Mouse (Mus musculus): ENCODE measurements around the gene Cdca7l. TPM values are rescaled to one million over a fixed set of nuclear protein-coding genes. Genes with fewer than 3 reads are reported as not detected.

Gene Cdca7l
- polyA plus RNA-seq, 1 experiment from 2014 or later: 44.2 TPM

- Histone ChIP-seq H3K9ac (ENCODE audit: low read length) (no peak overlapping the region), H3K27me3 (ENCODE audit: control insufficient read depth, insufficient read depth, low read length) (no peaks in the 10 kb centered on the region), H3K9me3 (ENCODE audit: control insufficient read depth, low read length) (no peaks in the 10 kb centered on the region), H3K4me1 (ENCODE audit: control insufficient read depth, insufficient read depth, low read length) (no peaks in the 10 kb centered on the region), H3K4me2 (ENCODE audit: low read depth, severe bottlenecking) (no peak overlapping the region), H3K27ac (replicated peaks; ENCODE audit: low read depth, low read length) (no peak overlapping the region), H3K4me3 (ENCODE audit: low read depth, low read length) (no peak overlapping the region), H3K36me3 (ENCODE audit: control insufficient read depth, insufficient read depth, low read length) (no peaks in the 10 kb centered on the region)
- DNase-seq (ENCODE audit: low spot score) (no peak), ATAC-seq (ENCODE audit: insufficient number of reproducible peaks, low FRiP score, low TSS enrichment, low read depth) (0 out of 2 replicates have a peak, but pooled peaks have one; percentile 9)
Measured at GRCm38 (mm10) chr12:117820859-117821221, 16.8 kb downstream of the Cdca7l start.

- no peaks in the 10 kb centered on the region for H3K9me3 ChIP-seq (ENCODE audit: control insufficient read depth, low read length)
- no peaks in the 10 kb centered on the region for H3K36me3 ChIP-seq (ENCODE audit: control insufficient read depth, insufficient read depth, low read length)
- 50% methylated on average over 1 of the region's 1 CpGs for WGBS
- H3K4me2 ChIP-seq (ENCODE audit: low read depth, severe bottlenecking): no peak overlapping the region
- H3K27ac ChIP-seq (replicated peaks; ENCODE audit: low read depth, low read length): no peak overlapping the region
- DNase-seq (ENCODE audit: low spot score) (no peak), ATAC-seq (ENCODE audit: insufficient number of reproducible peaks, low FRiP score, low TSS enrichment, low read depth) (no peak)
- no peak overlapping the region for H3K9ac ChIP-seq (ENCODE audit: low read length)
- H3K27me3 ChIP-seq (ENCODE audit: control insufficient read depth, insufficient read depth, low read length): no peaks in the 10 kb centered on the region
- no peaks in the 10 kb centered on the region for H3K4me1 ChIP-seq (ENCODE audit: control insufficient read depth, insufficient read depth, low read length)
- H3K4me3 ChIP-seq (ENCODE audit: low read depth, low read length): no peak overlapping the region
Measured at GRCm38 (mm10) chr12:117821394-117821793, 17.3 kb downstream of the Cdca7l start.

GRCm38 (mm10) chr12:117828350-117828749 lies 24.3 kb downstream of the Cdca7l start:
- DNase-seq (ENCODE audit: low spot score): no peak
- ATAC-seq (ENCODE audit: insufficient number of reproducible peaks, low FRiP score, low TSS enrichment, low read depth): no peak
- Histone ChIP-seq H3K9ac (ENCODE audit: low read length) (no peak overlapping the region), H3K4me3 (ENCODE audit: low read depth, low read length) (no peak overlapping the region), H3K27ac (replicated peaks; ENCODE audit: low read depth, low read length) (no peak overlapping the region), H3K9me3 (ENCODE audit: control insufficient read depth, low read length) (no peaks in the 10 kb centered on the region), H3K4me2 (ENCODE audit: low read depth, severe bottlenecking) (no peak overlapping the region), H3K27me3 (ENCODE audit: control insufficient read depth, insufficient read depth, low read length) (no peaks in the 10 kb centered on the region), H3K36me3 (ENCODE audit: control insufficient read depth, insufficient read depth, low read length) (no peaks in the 10 kb centered on the region), H3K4me1 (ENCODE audit: control insufficient read depth, insufficient read depth, low read length) (no peaks in the 10 kb centered on the region)
- WGBS: 88% methylated on average over 3 of the region's 3 CpGs

GRCm38 (mm10) chr12:117831351-117831961 lies 27.4 kb downstream of the Cdca7l start:
- 78% methylated on average over 8 of the region's 8 CpGs for WGBS
- no peak overlapping the region for H3K27ac ChIP-seq (replicated peaks; ENCODE audit: low read depth, low read length)
- no peak for DNase-seq (ENCODE audit: low spot score)
- no peak overlapping the region for H3K4me2 ChIP-seq (ENCODE audit: low read depth, severe bottlenecking)
- H3K9me3 ChIP-seq (ENCODE audit: control insufficient read depth, low read length): no peaks in the 10 kb centered on the region
- no peak overlapping the region for H3K9ac ChIP-seq (ENCODE audit: low read length)
- H3K4me3 ChIP-seq (ENCODE audit: low read depth, low read length): no peak overlapping the region
- no peak for ATAC-seq (ENCODE audit: insufficient number of reproducible peaks, low FRiP score, low TSS enrichment, low read depth)
- H3K36me3 ChIP-seq (ENCODE audit: control insufficient read depth, insufficient read depth, low read length): no peaks in the 10 kb centered on the region
- no peaks in the 10 kb centered on the region for H3K4me1 ChIP-seq (ENCODE audit: control insufficient read depth, insufficient read depth, low read length)
- H3K27me3 ChIP-seq (ENCODE audit: control insufficient read depth, insufficient read depth, low read length): no peaks in the 10 kb centered on the region

- Histone ChIP-seq H3K27me3 (ENCODE audit: control insufficient read depth, insufficient read depth, low read length) (no peaks in the 10 kb centered on the region), H3K4me3 (ENCODE audit: low read depth, low read length) (no peak overlapping the region), H3K27ac (replicated peaks; ENCODE audit: low read depth, low read length) (no peak overlapping the region), H3K4me1 (ENCODE audit: control insufficient read depth, insufficient read depth, low read length) (no peaks in the 10 kb centered on the region), H3K36me3 (ENCODE audit: control insufficient read depth, insufficient read depth, low read length) (no peaks in the 10 kb centered on the region), H3K9me3 (ENCODE audit: control insufficient read depth, low read length) (no peaks in the 10 kb centered on the region), H3K4me2 (ENCODE audit: low read depth, severe bottlenecking) (no peak overlapping the region), H3K9ac (ENCODE audit: low read length) (no peak overlapping the region)
- WGBS: 38% methylated on average over 5 of the region's 5 CpGs
- DNase-seq (ENCODE audit: low spot score) (no peak), ATAC-seq (ENCODE audit: insufficient number of reproducible peaks, low FRiP score, low TSS enrichment, low read depth) (no peak)
Measured at GRCm38 (mm10) chr12:117832190-117832589, 28.1 kb downstream of the Cdca7l start.

- H3K4me3 ChIP-seq (ENCODE audit: low read depth, low read length): no peak overlapping the region
- 84% methylated on average over 2 of the region's 2 CpGs for WGBS
- no peaks in the 10 kb centered on the region for H3K36me3 ChIP-seq (ENCODE audit: control insufficient read depth, insufficient read depth, low read length)
- H3K9me3 ChIP-seq (ENCODE audit: control insufficient read depth, low read length): no peaks in the 10 kb centered on the region
- no peaks in the 10 kb centered on the region for H3K27me3 ChIP-seq (ENCODE audit: control insufficient read depth, insufficient read depth, low read length)
- ATAC-seq (ENCODE audit: insufficient number of reproducible peaks, low FRiP score, low TSS enrichment, low read depth) (no peak), DNase-seq (ENCODE audit: low spot score) (no peak)
- H3K4me1 ChIP-seq (ENCODE audit: control insufficient read depth, insufficient read depth, low read length): no peaks in the 10 kb centered on the region
- H3K27ac ChIP-seq (replicated peaks; ENCODE audit: low read depth, low read length): no peak overlapping the region
- H3K4me2 ChIP-seq (ENCODE audit: low read depth, severe bottlenecking): no peak overlapping the region
- H3K9ac ChIP-seq (ENCODE audit: low read length): no peak overlapping the region
Measured at GRCm38 (mm10) chr12:117834652-117835051, 30.6 kb downstream of the Cdca7l start.

- Histone ChIP-seq H3K4me2 (ENCODE audit: low read depth, severe bottlenecking) (no peak overlapping the region), H3K9ac (ENCODE audit: low read length) (no peak overlapping the region), H3K27me3 (ENCODE audit: control insufficient read depth, insufficient read depth, low read length) (no peaks in the 10 kb centered on the region), H3K36me3 (ENCODE audit: control insufficient read depth, insufficient read depth, low read length) (no peaks in the 10 kb centered on the region), H3K27ac (replicated peaks; ENCODE audit: low read depth, low read length) (no peak overlapping the region), H3K4me3 (ENCODE audit: low read depth, low read length) (no peak overlapping the region), H3K9me3 (ENCODE audit: control insufficient read depth, low read length) (no peaks in the 10 kb centered on the region), H3K4me1 (ENCODE audit: control insufficient read depth, insufficient read depth, low read length) (no peaks in the 10 kb centered on the region)
- WGBS: 41% methylated on average over 10 of the region's 10 CpGs
- ATAC-seq (ENCODE audit: insufficient number of reproducible peaks, low FRiP score, low TSS enrichment, low read depth) (no peak), DNase-seq (ENCODE audit: low spot score) (no peak)
Measured at GRCm38 (mm10) chr12:117835371-117835770, 31.3 kb downstream of the Cdca7l start.

- ATAC-seq (ENCODE audit: insufficient number of reproducible peaks, low FRiP score, low TSS enrichment, low read depth): no peak
- no peaks in the 10 kb centered on the region for H3K27me3 ChIP-seq (ENCODE audit: control insufficient read depth, insufficient read depth, low read length)
- H3K27ac ChIP-seq (replicated peaks; ENCODE audit: low read depth, low read length): no peak overlapping the region
- 82% methylated on average over 4 of the region's 4 CpGs for WGBS
- no peak overlapping the region for H3K4me2 ChIP-seq (ENCODE audit: low read depth, severe bottlenecking)
- H3K9ac ChIP-seq (ENCODE audit: low read length): no peak overlapping the region
- no peak for DNase-seq (ENCODE audit: low spot score)
- H3K36me3 ChIP-seq (ENCODE audit: control insufficient read depth, insufficient read depth, low read length): no peaks in the 10 kb centered on the region
- H3K4me1 ChIP-seq (ENCODE audit: control insufficient read depth, insufficient read depth, low read length): no peaks in the 10 kb centered on the region
- no peak overlapping the region for H3K4me3 ChIP-seq (ENCODE audit: low read depth, low read length)
- no peaks in the 10 kb centered on the region for H3K9me3 ChIP-seq (ENCODE audit: control insufficient read depth, low read length)
Measured at GRCm38 (mm10) chr12:117837376-117837775, 33.3 kb downstream of the Cdca7l start.

- Histone ChIP-seq H3K9ac (ENCODE audit: low read length) (no peak overlapping the region), H3K4me2 (ENCODE audit: low read depth, severe bottlenecking) (no peak overlapping the region), H3K4me3 (ENCODE audit: low read depth, low read length) (no peak overlapping the region), H3K36me3 (ENCODE audit: control insufficient read depth, insufficient read depth, low read length) (no peaks in the 10 kb centered on the region), H3K9me3 (ENCODE audit: control insufficient read depth, low read length) (no peaks in the 10 kb centered on the region), H3K4me1 (ENCODE audit: control insufficient read depth, insufficient read depth, low read length) (0 out of 2 replicates have a peak, but pooled peaks cover 4% of the 10 kb centered on the region), H3K27ac (replicated peaks; ENCODE audit: low read depth, low read length) (no peak overlapping the region), H3K27me3 (ENCODE audit: control insufficient read depth, insufficient read depth, low read length) (no peaks in the 10 kb centered on the region)
- ATAC-seq (ENCODE audit: insufficient number of reproducible peaks, low FRiP score, low TSS enrichment, low read depth) (no peak), DNase-seq (ENCODE audit: low spot score) (no peak)
- 76% methylated on average over 1 of the region's 1 CpGs for WGBS
Measured at GRCm38 (mm10) chr12:117840705-117841104, 36.6 kb downstream of the Cdca7l start.
